Mouse (Mus musculus): ENCODE measurements at regions not wholly inside any gene's neighbourhood (a gene's known extent, or its start where the extent isn't known, plus 50 kb on each side); places are given as distances from the start of the nearest gene placed in this dataset.

- TF ChIP-seq POLR2A (IDR thresholded peaks at IDR 0.05; ENCODE audit: low read depth, low read length) (no peak), CTCF (conservative IDR thresholded peaks at IDR 0.05; ENCODE audit: insufficient read depth, insufficient read length, low read depth, low read length) (no peak)
These were observed 278.0 kb upstream of the Cdyl start for GRCm38 (mm10) chr13:35381641-35382040.
